Mouse (Mus musculus) stomach, postnatal 0 days (tissue): ENCODE data around the gene Trim26.

Experiments used
- CTCF ChIP-seq: IDR thresholded peaks from 2 replicates; pipeline ENCODE4 v1.5.1; 2016; ENCODE audit warnings: antibody characterized with exemption, low read depth, mild to moderate bottlenecking, moderate library complexity
- EP300 ChIP-seq: optimal IDR thresholded peaks from 2 replicates; pipeline ENCODE3; 2016; ENCODE audit warnings: antibody characterized with exemption

DNA sequence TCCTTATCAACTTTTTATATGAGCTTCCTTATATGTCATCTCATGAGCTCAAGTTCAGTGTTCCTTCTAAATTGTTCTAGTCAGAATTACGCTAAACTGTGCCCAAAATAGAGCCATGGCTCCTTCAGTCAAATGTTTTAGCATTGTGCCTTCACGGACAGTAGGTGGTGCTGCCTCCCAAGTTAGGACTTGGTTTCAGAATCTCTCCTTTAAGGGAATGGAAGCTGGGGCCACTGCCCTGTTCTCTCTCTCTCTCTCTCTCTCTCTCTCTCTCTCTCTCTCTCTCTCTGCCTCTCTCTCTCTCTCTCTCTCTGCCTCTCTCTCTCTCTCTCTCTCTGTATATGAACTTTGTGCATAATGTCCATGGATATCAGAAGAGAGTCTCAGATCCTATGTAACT, 55.4 kb downstream of the Trim26 start:
- TF ChIP-seq CTCF (peak; percentile 88), EP300 (no peak)
